Mouse (Mus musculus): Measurements from ENCODE around the gene Rrp12.
"Not testable (repeated sequence)": the region's sequence is repeated elsewhere in the genome, so short reads cannot be mapped to it uniquely, and the experiment has no call there.

The Rrp12 gene

GRCm38 (mm10) chr19:41895460-41896318, at the start of gene Rrp12:
Rrp12 (minus strand) TSS chr19:41896173.
- peak; percentile 98 for DNase-seq

GRCm38 (mm10) chr19:41943841-41944240, 47.9 kb upstream of the Rrp12 start:
- DNase-seq: no peak

- DNase-seq: no peak
Measured at GRCm38 (mm10) chr19:41938539-41938938, 42.6 kb upstream of the Rrp12 start.

- DNase-seq: no peak
Measured at GRCm38 (mm10) chr19:41935921-41936320, 39.9 kb upstream of the Rrp12 start.

- no peak for DNase-seq
Measured at GRCm38 (mm10) chr19:41934124-41934523, 38.2 kb upstream of the Rrp12 start.

GRCm38 (mm10) chr19:41933179-41934086, 37.5 kb upstream of the Rrp12 start, which contains the start of the genes Exosc1 and Zdhhc16:
Exosc1 (minus strand) TSS chr19:41933423.
Zdhhc16 (plus strand) TSS chr19:41933480.
- peak; percentile 100 for DNase-seq

- DNase-seq: no peak
Measured at GRCm38 (mm10) chr19:41932686-41933085, 36.7 kb upstream of the Rrp12 start.

GRCm38 (mm10) chr19:41920412-41921067, 24.6 kb upstream of the Rrp12 start:
- DNase-seq: no peak

GRCm38 (mm10) chr19:41919471-41919870, 23.5 kb upstream of the Rrp12 start:
- no peak for DNase-seq

- DNase-seq: no peak
Measured at GRCm38 (mm10) chr19:41916853-41917252, 20.9 kb upstream of the Rrp12 start.

- no peak for DNase-seq
Measured at GRCm38 (mm10) chr19:41915294-41915693, 19.3 kb upstream of the Rrp12 start.

GRCm38 (mm10) chr19:41914592-41914882, 18.6 kb upstream of the Rrp12 start:
- not testable (repeated sequence) for DNase-seq

GRCm38 (mm10) chr19:41913774-41914591, 18.0 kb upstream of the Rrp12 start:
- peak; percentile 89 for DNase-seq

- peak; percentile 96 for DNase-seq
Measured at GRCm38 (mm10) chr19:41912121-41913080, 16.4 kb upstream of the Rrp12 start.

- peak; percentile 100 for DNase-seq
Measured at GRCm38 (mm10) chr19:41911178-41912073, 15.5 kb upstream of the Rrp12 start, which contains the start of gene Pgam1. Pgam1 (plus strand) TSS chr19:41911923.

- DNase-seq: no peak
Measured at GRCm38 (mm10) chr19:41910396-41910795, 14.4 kb upstream of the Rrp12 start.

GRCm38 (mm10) chr19:41908736-41909135, 12.8 kb upstream of the Rrp12 start:
- DNase-seq: no peak

- DNase-seq: no peak
Measured at GRCm38 (mm10) chr19:41907079-41907760, 11.2 kb upstream of the Rrp12 start.
